Mouse (Mus musculus) cerebellum, adult 8-10 months (tissue): ENCODE measurements around the gene Eef1akmt2.

Experiments used
- DNase-seq: peaks from one replicate; pipeline ENCODE4 v3.0.0; 2022

Eef1akmt2 gene

GRCm38 (mm10) chr7:132809721-132810120 is 42.8 kb downstream of the Eef1akmt2 start:
- DNase-seq, result peak; percentile 42

- peak; percentile 61 for DNase-seq
Observed at GRCm38 (mm10) chr7:132808841-132809682, 43.4 kb downstream of the Eef1akmt2 start.

- peak; percentile 40 for DNase-seq
Observed at GRCm38 (mm10) chr7:132808051-132808796, 44.2 kb downstream of the Eef1akmt2 start.

GRCm38 (mm10) chr7:132806926-132807857 is 45.3 kb downstream of the Eef1akmt2 start:
- DNase-seq, result peak; percentile 91

- peak; percentile 70 for DNase-seq
Observed at GRCm38 (mm10) chr7:132806286-132806685, 46.2 kb downstream of the Eef1akmt2 start.

GRCm38 (mm10) chr7:132804951-132805350 is 47.5 kb downstream of the Eef1akmt2 start:
- DNase-seq, result peak; percentile 32

GRCm38 (mm10) chr7:132804461-132804860 is 48.0 kb downstream of the Eef1akmt2 start:
- peak; percentile 49 for DNase-seq

- DNase-seq, result no peak
Observed at GRCm38 (mm10) chr7:132803962-132804361, 48.5 kb downstream of the Eef1akmt2 start.

GRCm38 (mm10) chr7:132803336-132803735 is 49.1 kb downstream of the Eef1akmt2 start:
- peak; percentile 38 for DNase-seq

- DNase-seq, result peak; percentile 25
Observed at GRCm38 (mm10) chr7:132802691-132803090, 49.8 kb downstream of the Eef1akmt2 start.

- no peak for DNase-seq
Observed at GRCm38 (mm10) chr7:132802066-132802465, 50.4 kb downstream of the Eef1akmt2 start.

GRCm38 (mm10) chr7:132801509-132801908 is 51.0 kb downstream of the Eef1akmt2 start:
- peak; percentile 28 for DNase-seq

- DNase-seq, result peak; percentile 26
Observed at GRCm38 (mm10) chr7:132800868-132801267, 51.6 kb downstream of the Eef1akmt2 start.

GRCm38 (mm10) chr7:132799119-132800016 is 53.1 kb downstream of the Eef1akmt2 start:
- no peak for DNase-seq

GRCm38 (mm10) chr7:132795141-132795540 is 57.3 kb downstream of the Eef1akmt2 start:
- DNase-seq, result no peak

GRCm38 (mm10) chr7:132793467-132793866 is 59.0 kb downstream of the Eef1akmt2 start:
- DNase-seq, result no peak

- peak; percentile 37 for DNase-seq
Observed at GRCm38 (mm10) chr7:132790447-132791219, 61.8 kb downstream of the Eef1akmt2 start.

GRCm38 (mm10) chr7:132788826-132789225 is 63.6 kb downstream of the Eef1akmt2 start:
- DNase-seq, result peak; percentile 61

- no peak for DNase-seq
Observed at GRCm38 (mm10) chr7:132787496-132788190, 64.8 kb downstream of the Eef1akmt2 start.

- DNase-seq, result no peak
Observed at GRCm38 (mm10) chr7:132787022-132787421, 65.5 kb downstream of the Eef1akmt2 start.
